11 mouse cellular contexts compared by ENCODE assay signal in the genomic region with DNA sequence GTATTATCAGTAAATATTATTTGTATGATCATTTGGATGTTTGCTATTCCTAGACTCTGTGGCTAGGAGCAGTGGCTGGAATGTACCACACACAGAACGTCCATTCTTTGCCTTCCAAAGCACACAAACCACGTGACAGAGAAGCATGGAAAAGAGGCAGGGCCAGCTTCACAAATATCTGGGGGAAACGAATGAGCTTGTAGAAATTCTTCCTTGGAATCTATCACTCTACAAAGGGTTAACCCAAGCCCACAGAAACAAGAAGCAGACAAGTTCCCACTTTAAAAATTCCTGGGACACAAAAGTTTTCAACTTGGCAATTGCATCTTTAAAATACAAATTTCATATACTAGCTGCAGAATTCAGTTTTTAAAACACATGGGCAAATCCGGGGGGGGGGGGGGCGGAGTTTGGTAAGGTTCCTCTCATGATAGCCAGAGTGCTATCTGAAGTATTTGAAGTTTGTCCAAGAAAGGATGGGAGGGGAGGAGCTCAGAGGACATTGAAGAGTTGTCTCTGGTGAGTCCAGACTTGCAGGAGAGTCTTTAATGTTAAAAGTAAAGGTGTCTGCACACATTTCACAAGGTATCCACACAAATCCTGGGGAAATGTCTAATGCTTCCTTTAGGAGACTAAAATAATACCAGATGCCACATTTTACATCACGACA.
DNase-seq lines count a peak whose midpoint lies in the region; ATAC-seq and TF ChIP-seq lines count a peak whose summit lies in the region.
"Had no signal": no experiment of that assay in that cellular context is flagged by ENCODE, and none has a peak within 500 bp of the region (broad histone marks: within the 10 kb centered on the region; RNA-seq: fewer than 3 reads in every experiment).

No protein-coding gene starts in this region.

- intact Hi-C loops in left cerebral cortex, adult 2 months (cut with DNase I) = loop anchor here (2.0 to 10.0 kb wide), 4 partner anchors 57 to 497 kb away; partner anchors contain the start of gene Nlgn1

- H3K4me2 ChIP-seq in embryonic facial prominence, embryonic 13.5 days = peak overlapping the region; percentile 82
- H3K4me2 ChIP-seq in hindbrain, embryonic 15.5 days = peak overlapping the region; percentile 59
- peak overlapping the region; percentile 72 for H3K4me2 ChIP-seq in neural tube, embryonic 13.5 days

- no peaks in the 10 kb centered on the region for H3K9me3 ChIP-seq in embryonic facial prominence, embryonic 13.5 days
- no peaks in the 10 kb centered on the region for H3K9me3 ChIP-seq in hindbrain, embryonic 15.5 days
- H3K9me3 ChIP-seq in neural tube, embryonic 13.5 days = no peaks in the 10 kb centered on the region

- ATAC-seq in embryonic facial prominence, embryonic 13.5 days (ENCODE audit: insufficient number of reproducible peaks, insufficient read depth, low FRiP score, low TSS enrichment, low read depth) = no peak
- ATAC-seq in hindbrain, embryonic 15.5 days (ENCODE audit: low FRiP score, low read depth) = no peak
- no peak for ATAC-seq in neural tube, embryonic 13.5 days (ENCODE audit: low read depth)

- no peaks in the 10 kb centered on the region for H3K27me3 ChIP-seq in embryonic facial prominence, embryonic 13.5 days
- no peaks in the 10 kb centered on the region for H3K27me3 ChIP-seq in hindbrain, embryonic 15.5 days
- H3K27me3 ChIP-seq in neural tube, embryonic 13.5 days = no peaks in the 10 kb centered on the region

- H3K4me3 ChIP-seq in left cerebral cortex, adult 2 months = peak overlapping the region; percentile 62
- H3K4me3 ChIP-seq in embryonic facial prominence, embryonic 13.5 days = no peak overlapping the region
- peak overlapping the region; percentile 54 for H3K4me3 ChIP-seq in hindbrain, embryonic 15.5 days
- H3K4me3 ChIP-seq in neural tube, embryonic 13.5 days = peak overlapping the region; percentile 66

- H3K4me1 ChIP-seq in embryonic facial prominence, embryonic 13.5 days = no peaks in the 10 kb centered on the region
- peaks cover 21% of the 10 kb centered on the region for H3K4me1 ChIP-seq in hindbrain, embryonic 15.5 days (replicated peaks)
- peaks cover 30% of the 10 kb centered on the region for H3K4me1 ChIP-seq in neural tube, embryonic 13.5 days (replicated peaks)

- DNase-seq in left cerebral cortex, adult 2 months (ENCODE audit: extremely low spot score in 1 of 2, low spot score in 2 of 2) = no peak
- no peak for DNase-seq in left cerebral cortex, adult 9 months (ENCODE audit: low spot score in 2 of 2)
- DNase-seq in testis, postnatal 14 days (ENCODE audit: low spot score) = no peak
- no peak for DNase-seq in urinary bladder, postnatal 36 days (ENCODE audit: low spot score in 2 of 2)
- DNase-seq in urinary bladder, postnatal 14 days (ENCODE audit: low spot score) = no peak
- DNase-seq: lung, postnatal 36 days; thymus, postnatal 4 days had no signal

- TF ChIP-seq CTCF in left cerebral cortex, adult 2 months (IDR thresholded peaks at IDR 0.05) = no peak

- H3K27ac ChIP-seq in left cerebral cortex, adult 2 months = peak overlapping the region; percentile 97
- no peak overlapping the region for H3K27ac ChIP-seq in embryonic facial prominence, embryonic 13.5 days
- H3K27ac ChIP-seq in hindbrain, embryonic 15.5 days (replicated peaks) = peak overlapping the region; percentile 51; the same call in 1 of the 2 replicates
- no peak overlapping the region for H3K27ac ChIP-seq in neural tube, embryonic 13.5 days (replicated peaks)
- H3K27ac ChIP-seq: kidney, postnatal 0 days had no signal

- H3K36me3 ChIP-seq in embryonic facial prominence, embryonic 13.5 days = no peaks in the 10 kb centered on the region
- no peaks in the 10 kb centered on the region for H3K36me3 ChIP-seq in hindbrain, embryonic 15.5 days
- H3K36me3 ChIP-seq in neural tube, embryonic 13.5 days = no peaks in the 10 kb centered on the region

- no peak overlapping the region for H3K9ac ChIP-seq in embryonic facial prominence, embryonic 13.5 days
- H3K9ac ChIP-seq in hindbrain, embryonic 15.5 days = peak overlapping the region; percentile 71
- peak overlapping the region; percentile 82 for H3K9ac ChIP-seq in neural tube, embryonic 13.5 days

- 30% methylated on average over 6 of the region's 6 CpGs for WGBS in embryonic facial prominence, embryonic 13.5 days
- WGBS in hindbrain, embryonic 15.5 days = 16% methylated on average over 6 of the region's 6 CpGs
- WGBS in neural tube, embryonic 13.5 days = 33% methylated on average over 6 of the region's 6 CpGs

Comparison
In these comparisons a context has a peak if more than half of its experiments do, and no peak if none do; other contexts are left out.
1. H3K27ac ChIP-seq: peak in left cerebral cortex, adult 2 months (single experiment) and hindbrain, embryonic 15.5 days (single experiment); none in embryonic facial prominence, embryonic 13.5 days (single experiment) and neural tube, embryonic 13.5 days (single experiment).
2. Peak in every context shown above with its lines, with median percentiles within 50 percentile points of each other: H3K4me2 ChIP-seq.